Mouse (Mus musculus): Measurements from ENCODE around the gene Slc19a2. TPM values are rescaled to one million over a fixed set of nuclear protein-coding genes. Genes with fewer than 3 reads are reported as not detected.
A peak's percentile ranks its signal among the peaks of the same experiment; 100 is the strongest.

Slc19a2 gene
- polyA plus RNA-seq, 1 experiment, result 6.2 TPM

- Histone ChIP-seq H3K27me3 (ENCODE audit: control insufficient read depth, insufficient read depth, insufficient read length) (no peaks in the 10 kb centered on the region), H3K36me3 (ENCODE audit: control insufficient read depth, insufficient read depth) (no peaks in the 10 kb centered on the region), H3K4me3 (peak overlapping the region; percentile 88), H3K79me2 (ENCODE audit: control insufficient read depth, insufficient read depth) (peaks cover 19% of the 10 kb centered on the region), H3K4me2 (ENCODE audit: low read depth) (peak overlapping the region; percentile 75), H3ac (ENCODE audit: control insufficient read depth, insufficient read length) (no peak overlapping the region)
- no peak for TF ChIP-seq TCF12 (IDR thresholded peaks at IDR 0.05; ENCODE audit: insufficient read depth, poor library complexity, severe bottlenecking)
- TF ChIP-seq POLR2A (IDR thresholded peaks at IDR 0.05; ENCODE audit: insufficient read length, low read depth), result no peak
- no peak for TF ChIP-seq USF1 (IDR thresholded peaks at IDR 0.05; ENCODE audit: low read depth)
- TF ChIP-seq TCF3 (IDR thresholded peaks at IDR 0.05; ENCODE audit: insufficient read length, low read depth), result no peak
- no peak for TF ChIP-seq MYOD1 (IDR thresholded peaks at IDR 0.05; ENCODE audit: control insufficient read depth in 1 of 3, insufficient read length in 2 of 3, low read depth in 2 of 3)
- no peak for TF ChIP-seq SRF (IDR thresholded peaks at IDR 0.05; ENCODE audit: control insufficient read depth, insufficient read length, low read depth)
- no peak for TF ChIP-seq E2F4 (IDR thresholded peaks at IDR 0.05; ENCODE audit: insufficient read depth)
- no peak for TF ChIP-seq POLR2AphosphoS2 (IDR thresholded peaks at IDR 0.05; ENCODE audit: insufficient read length, low read depth)
- no peak for TF ChIP-seq REST (IDR thresholded peaks at IDR 0.05; ENCODE audit: insufficient read depth, insufficient read length)
- TF ChIP-seq MYOG (IDR thresholded peaks at IDR 0.05; ENCODE audit: control insufficient read depth in 1 of 3, insufficient read depth in 1 of 3, insufficient read length in 2 of 3, low read depth in 2 of 3), result no peak
These were observed 59.1 kb downstream of the Slc19a2 start for GRCm38 (mm10) chr1:164307922-164308321.

DNA sequence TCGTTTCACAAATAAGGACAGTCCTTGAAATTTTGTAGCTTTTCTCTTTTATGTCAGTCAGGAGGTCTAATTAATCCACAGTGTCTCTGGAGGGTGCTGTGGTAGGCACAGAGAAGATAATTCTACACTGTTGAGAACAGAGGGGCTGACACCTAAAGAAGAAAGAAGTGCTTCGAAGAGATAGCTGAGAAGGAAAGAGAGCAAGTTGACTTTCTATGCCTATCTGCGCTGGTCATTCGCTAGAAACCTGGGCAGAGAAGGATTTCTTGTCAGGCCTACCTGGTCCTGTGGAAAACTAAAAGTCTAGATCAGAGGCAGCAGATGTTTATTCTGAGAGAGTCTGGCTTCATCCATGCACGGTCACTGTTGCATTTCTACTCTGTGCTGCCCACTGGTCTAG is 65.2 kb downstream of the Slc19a2 start:
- TF ChIP-seq E2F4 (IDR thresholded peaks at IDR 0.05; ENCODE audit: insufficient read depth) (no peak), REST (IDR thresholded peaks at IDR 0.05; ENCODE audit: insufficient read depth, insufficient read length) (no peak), POLR2A (IDR thresholded peaks at IDR 0.05; ENCODE audit: insufficient read length, low read depth) (no peak), MAX (IDR thresholded peaks at IDR 0.05; ENCODE audit: low read depth) (no peak), MYOD1 (IDR thresholded peaks at IDR 0.05; ENCODE audit: control insufficient read depth in 1 of 3, insufficient read length in 2 of 3, low read depth in 2 of 3) (no peak), USF1 (IDR thresholded peaks at IDR 0.05; ENCODE audit: low read depth) (no peak), TCF12 (IDR thresholded peaks at IDR 0.05; ENCODE audit: insufficient read depth, poor library complexity, severe bottlenecking) (no peak), SRF (IDR thresholded peaks at IDR 0.05; ENCODE audit: control insufficient read depth, insufficient read length, low read depth) (no peak), TCF3 (IDR thresholded peaks at IDR 0.05; ENCODE audit: insufficient read length, low read depth) (no peak), CEBPB (IDR thresholded peaks at IDR 0.05; ENCODE audit: insufficient read depth, poor library complexity, severe bottlenecking) (no peak), POLR2AphosphoS2 (IDR thresholded peaks at IDR 0.05; ENCODE audit: insufficient read length, low read depth) (no peak), MYOG (IDR thresholded peaks at IDR 0.05; ENCODE audit: control insufficient read depth in 1 of 3, insufficient read depth in 1 of 3, insufficient read length in 2 of 3, low read depth in 2 of 3) (no peak)
- H3K79me2 ChIP-seq (ENCODE audit: control insufficient read depth, insufficient read depth), result no peaks in the 10 kb centered on the region
- H3K4me3 ChIP-seq, result no peak overlapping the region
- no peak overlapping the region for H3ac ChIP-seq (ENCODE audit: control insufficient read depth, insufficient read length)
- H3K4me2 ChIP-seq (ENCODE audit: low read depth), result no peak overlapping the region
- H3K36me3 ChIP-seq (ENCODE audit: control insufficient read depth, insufficient read depth), result peaks cover 3% of the 10 kb centered on the region
- H3K27me3 ChIP-seq (ENCODE audit: control insufficient read depth, insufficient read depth, insufficient read length), result no peaks in the 10 kb centered on the region

Other genes starting within 250 kb of the Slc19a2 start
- not detected for gene Sele, start 200.8 kb upstream of the Slc19a2 start, polyA plus RNA-seq (2012; fragmentation: generic; extraction: Trizol)
- gene Sell, start 187.1 kb upstream of the Slc19a2 start, polyA plus RNA-seq (2012; fragmentation: generic; extraction: Trizol), result not detected
- 0.14 TPM for gene Selp, start 133.8 kb upstream of the Slc19a2 start, polyA plus RNA-seq (2012; fragmentation: generic; extraction: Trizol)
- gene F5, start 97.2 kb upstream of the Slc19a2 start, polyA plus RNA-seq (2012; fragmentation: generic; extraction: Trizol), result 0.02 TPM
- gene Ccdc181, start 26.5 kb downstream of the Slc19a2 start, polyA plus RNA-seq (2012; fragmentation: generic; extraction: Trizol), result 4.1 TPM
- 10.7 TPM for gene Nme7, start 55.1 kb downstream of the Slc19a2 start, polyA plus RNA-seq (2012; fragmentation: generic; extraction: Trizol)
- 11.4 TPM for gene Blzf1, start 58.4 kb downstream of the Slc19a2 start, polyA plus RNA-seq (2012; fragmentation: generic; extraction: Trizol)
- 34.7 TPM for gene Atp1b1, start 209.3 kb downstream of the Slc19a2 start, polyA plus RNA-seq (2012; fragmentation: generic; extraction: Trizol)

Measured in myocyte (in vitro differentiated cells).